Mouse (Mus musculus): Measurements from ENCODE around the gene Ubiad1.

Gene Ubiad1

GRCm38 (mm10) chr4:148444250-148444967 lies at the start of gene Ubiad1:
Ubiad1 (minus strand) TSS chr4:148444771.
- peak; percentile 67 for DNase-seq (ENCODE audit: low read depth, low spot score)

- DNase-seq (ENCODE audit: low read depth, low spot score), result no peak
These were observed 46.9 kb upstream of the Ubiad1 start for GRCm38 (mm10) chr4:148491448-148491847.

GRCm38 (mm10) chr4:148490502-148490901 lies 45.9 kb upstream of the Ubiad1 start:
- no peak for DNase-seq (ENCODE audit: low read depth, low spot score)

- DNase-seq (ENCODE audit: low read depth, low spot score), result no peak
These were observed 43.3 kb upstream of the Ubiad1 start for GRCm38 (mm10) chr4:148487841-148488240.

GRCm38 (mm10) chr4:148484511-148484910 lies 39.9 kb upstream of the Ubiad1 start:
- no peak for DNase-seq (ENCODE audit: low read depth, low spot score)

GRCm38 (mm10) chr4:148481557-148482168 lies 37.1 kb upstream of the Ubiad1 start:
- no peak for DNase-seq (ENCODE audit: low read depth, low spot score)

- no peak for DNase-seq (ENCODE audit: low read depth, low spot score)
These were observed 35.7 kb upstream of the Ubiad1 start for GRCm38 (mm10) chr4:148480245-148480644.

GRCm38 (mm10) chr4:148473496-148473895 lies 28.9 kb upstream of the Ubiad1 start:
- DNase-seq (ENCODE audit: low read depth, low spot score), result no peak

- no peak for DNase-seq (ENCODE audit: low read depth, low spot score)
These were observed 28.0 kb upstream of the Ubiad1 start for GRCm38 (mm10) chr4:148472436-148473174.

- DNase-seq (ENCODE audit: low read depth, low spot score), result no peak
These were observed 26.8 kb upstream of the Ubiad1 start for GRCm38 (mm10) chr4:148471363-148471806.

GRCm38 (mm10) chr4:148469487-148470252 lies 25.1 kb upstream of the Ubiad1 start:
- DNase-seq (ENCODE audit: low read depth, low spot score), result no peak

- DNase-seq (ENCODE audit: low read depth, low spot score), result no peak
These were observed 23.8 kb upstream of the Ubiad1 start for GRCm38 (mm10) chr4:148468396-148468795.

- no peak for DNase-seq (ENCODE audit: low read depth, low spot score)
These were observed 22.0 kb upstream of the Ubiad1 start for GRCm38 (mm10) chr4:148466511-148467079.

- DNase-seq (ENCODE audit: low read depth, low spot score), result no peak
These were observed 20.3 kb upstream of the Ubiad1 start for GRCm38 (mm10) chr4:148464869-148465268.

GRCm38 (mm10) chr4:148464301-148464700 lies 19.7 kb upstream of the Ubiad1 start:
- DNase-seq (ENCODE audit: low read depth, low spot score), result no peak

- no peak for DNase-seq (ENCODE audit: low read depth, low spot score)
These were observed 18.8 kb upstream of the Ubiad1 start for GRCm38 (mm10) chr4:148463208-148463960.

GRCm38 (mm10) chr4:148462717-148463116 lies 18.1 kb upstream of the Ubiad1 start:
- DNase-seq (ENCODE audit: low read depth, low spot score), result no peak

- DNase-seq (ENCODE audit: low read depth, low spot score), result no peak
These were observed 17.2 kb upstream of the Ubiad1 start for GRCm38 (mm10) chr4:148461772-148462171.

GRCm38 (mm10) chr4:148460656-148461284 lies 16.2 kb upstream of the Ubiad1 start:
- DNase-seq (ENCODE audit: low read depth, low spot score), result no peak

GRCm38 (mm10) chr4:148455477-148456025 lies 11.0 kb upstream of the Ubiad1 start:
- no peak for DNase-seq (ENCODE audit: low read depth, low spot score)
